Mouse (Mus musculus): ENCODE results near the gene Sdad1.

Sdad1 gene

DNA sequence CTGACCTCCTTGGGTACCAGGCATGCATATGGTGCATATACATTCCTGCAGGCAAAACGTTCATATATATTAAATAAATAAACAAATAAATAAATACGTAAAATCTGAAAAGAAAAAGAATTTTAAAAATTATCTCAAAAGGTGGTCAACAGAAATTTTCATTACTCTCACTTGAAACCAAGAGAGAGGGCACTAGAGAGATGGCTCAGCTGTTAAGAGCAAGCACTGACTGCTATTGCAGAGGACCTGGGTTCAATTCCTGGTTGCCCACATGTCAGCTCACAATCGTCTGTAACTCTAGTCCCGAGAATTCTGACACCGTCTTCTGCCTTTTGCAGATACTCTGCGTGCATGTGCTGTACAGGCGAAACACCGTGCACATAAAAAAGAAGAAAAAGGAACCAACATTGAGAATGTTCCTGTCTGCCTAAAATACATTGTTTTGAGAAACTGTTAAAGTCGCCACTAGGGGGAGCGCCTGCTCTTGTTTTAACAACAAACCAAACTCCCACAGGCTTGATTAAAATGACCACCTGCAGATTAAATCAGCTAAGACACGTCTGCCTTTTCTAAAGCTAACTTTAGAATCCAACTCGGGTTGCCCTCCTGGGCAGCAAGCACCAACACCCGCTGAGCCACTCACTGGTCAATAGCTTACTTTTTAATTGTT is 1.9 kb upstream of the Sdad1 start:
- peak; percentile 83 for DNase-seq (ENCODE audit: low read depth, low spot score)

DNA sequence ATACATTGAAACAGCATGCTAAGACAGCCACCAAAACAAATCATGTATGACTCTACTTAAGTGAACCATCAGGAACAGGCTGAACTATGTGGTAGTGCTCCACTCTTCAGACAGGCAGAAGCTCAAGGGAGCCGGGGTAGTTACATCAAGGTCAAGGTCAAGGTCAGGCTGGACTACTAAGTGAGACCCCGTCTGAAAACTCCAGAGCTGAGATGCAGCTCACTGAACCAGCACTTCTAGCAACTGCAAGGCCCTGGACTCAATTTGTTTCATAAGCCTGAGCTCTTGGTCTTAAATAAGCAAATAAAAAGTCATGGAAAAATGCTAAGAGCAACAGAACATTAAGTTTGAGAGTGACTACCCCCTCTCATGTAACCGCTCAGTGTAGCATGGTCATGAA is 6.0 kb downstream of the Sdad1 start:
- no peak for DNase-seq (ENCODE audit: low read depth, low spot score)

DNA sequence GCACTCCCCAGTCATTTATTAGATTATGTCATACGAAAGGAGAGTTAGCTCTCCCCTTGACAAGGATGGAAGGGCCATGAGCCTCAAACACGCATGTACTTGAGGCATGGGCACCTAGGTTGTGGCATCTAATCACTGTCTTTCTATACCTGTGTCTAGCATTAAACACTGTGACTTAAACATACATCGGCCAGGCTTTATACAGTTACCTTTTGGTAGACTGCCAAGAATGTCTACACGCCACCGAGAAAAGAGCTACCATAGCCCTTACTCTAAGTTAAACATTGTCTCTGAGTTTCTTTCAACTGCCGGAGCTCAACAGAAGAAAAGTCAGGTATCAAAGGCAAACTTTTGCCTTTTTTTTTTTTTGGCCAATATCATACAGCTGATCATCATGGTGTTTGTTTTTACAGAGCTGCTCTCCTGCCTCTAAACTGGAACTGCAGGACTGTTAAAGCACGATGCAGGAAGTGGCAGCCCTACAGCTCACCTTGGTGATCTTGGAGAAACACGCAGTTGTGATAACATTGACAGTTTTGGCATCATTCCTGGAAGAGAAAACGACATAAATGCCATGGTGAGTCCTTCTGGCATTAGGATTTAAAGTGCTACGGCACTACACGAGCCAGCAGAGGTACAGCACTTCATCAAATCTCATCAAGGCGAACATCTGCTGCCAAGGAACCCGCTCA is 8.0 kb downstream of the Sdad1 start:
- no peak for DNase-seq (ENCODE audit: low read depth, low spot score)

DNA sequence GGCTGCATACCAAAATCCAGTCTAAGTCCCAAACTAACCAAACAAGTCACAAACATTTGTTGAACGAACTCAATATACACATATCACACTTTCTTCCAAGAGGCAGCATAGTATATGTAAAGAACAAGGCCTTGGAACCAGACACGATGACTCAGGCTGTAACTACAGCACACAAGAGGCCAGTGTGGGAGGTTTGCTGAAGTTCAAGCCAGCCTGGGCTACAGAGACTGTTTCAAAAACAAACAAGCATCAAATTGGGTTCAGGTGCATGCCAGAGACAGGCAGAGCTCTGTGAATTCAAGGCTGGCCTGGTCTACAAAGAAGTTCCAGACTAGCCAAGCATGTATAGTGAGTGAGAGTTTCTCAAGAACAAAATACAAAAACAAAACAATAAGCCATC is 15.8 kb downstream of the Sdad1 start:
- DNase-seq (ENCODE audit: low read depth, low spot score) = no peak

DNA sequence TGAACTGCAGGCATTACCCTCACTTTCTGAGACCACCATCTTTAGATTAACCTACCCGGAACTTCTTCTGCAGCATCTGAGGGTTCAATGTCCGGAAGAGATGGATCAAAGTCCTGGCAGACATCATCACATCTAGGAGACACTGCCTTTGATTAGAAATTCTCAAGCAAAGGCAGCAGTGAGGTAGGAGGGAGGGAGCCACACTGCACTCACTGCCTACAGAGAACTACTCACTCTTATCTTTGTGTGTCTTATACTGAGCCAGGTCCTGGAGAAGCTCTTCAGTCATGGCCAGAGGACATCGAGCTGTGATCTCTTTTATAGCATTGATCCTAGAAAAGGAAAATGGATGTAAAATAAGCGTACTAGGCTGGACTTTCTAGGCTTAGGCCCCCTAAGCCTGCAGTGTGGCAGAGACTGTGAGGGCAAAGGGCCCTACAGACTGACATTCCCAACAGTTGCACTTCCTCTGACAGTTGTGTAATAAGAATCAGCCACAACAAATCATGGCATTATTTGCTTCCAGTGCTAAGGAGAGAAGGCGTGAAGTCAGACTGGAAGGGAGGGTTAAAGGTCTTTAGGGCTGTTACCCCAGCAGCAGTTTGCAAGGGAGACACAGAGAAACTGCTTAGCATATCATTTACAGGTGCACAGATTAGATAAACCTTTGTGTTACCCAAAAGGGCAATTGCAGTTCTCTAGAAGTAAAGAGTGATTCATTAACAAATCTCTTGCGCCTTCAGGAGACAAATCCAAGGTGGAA is 18.4 kb downstream of the Sdad1 start:
- no peak for DNase-seq (ENCODE audit: low read depth, low spot score)

DNA sequence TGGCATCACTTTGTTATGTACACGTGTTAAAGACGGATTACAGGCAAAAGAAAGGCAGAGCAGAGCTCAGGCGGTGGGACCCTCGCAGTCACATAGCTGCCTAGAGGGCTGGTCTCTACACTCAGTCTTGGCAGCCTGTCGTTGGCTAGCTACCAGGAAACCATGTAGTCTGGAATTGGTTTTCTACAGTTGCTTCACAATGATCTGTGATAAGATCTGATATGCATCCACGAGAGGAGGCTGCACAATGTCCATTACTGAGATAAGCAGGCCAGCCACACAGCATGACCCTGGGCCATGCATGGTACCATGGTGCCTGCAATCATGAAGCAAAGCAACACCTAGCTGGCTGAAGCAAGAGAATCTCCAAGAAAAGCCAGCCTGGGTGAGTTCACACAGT is 22.4 kb downstream of the Sdad1 start:
- DNase-seq (ENCODE audit: low read depth, low spot score) = no peak

DNA sequence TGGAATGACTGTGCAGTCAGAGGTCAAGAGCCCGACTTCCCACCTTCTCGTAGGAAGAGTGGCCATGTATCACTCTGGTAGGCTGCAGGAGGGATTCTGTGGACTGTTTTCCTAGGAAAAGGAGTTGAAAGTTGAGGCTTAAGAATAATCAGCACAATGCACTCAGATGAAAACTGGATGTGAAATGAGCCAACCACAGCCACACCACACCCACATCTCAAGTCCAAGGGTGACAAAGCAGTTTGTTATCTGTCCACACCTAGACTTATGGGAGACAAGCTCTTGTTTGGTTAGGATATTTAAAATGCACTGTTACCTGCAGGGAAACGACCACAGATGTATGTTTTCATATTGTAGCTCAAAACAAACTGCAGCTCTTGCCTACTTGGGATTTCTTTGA is 27.2 kb downstream of the Sdad1 start:
- no peak for DNase-seq (ENCODE audit: low read depth, low spot score)

DNA sequence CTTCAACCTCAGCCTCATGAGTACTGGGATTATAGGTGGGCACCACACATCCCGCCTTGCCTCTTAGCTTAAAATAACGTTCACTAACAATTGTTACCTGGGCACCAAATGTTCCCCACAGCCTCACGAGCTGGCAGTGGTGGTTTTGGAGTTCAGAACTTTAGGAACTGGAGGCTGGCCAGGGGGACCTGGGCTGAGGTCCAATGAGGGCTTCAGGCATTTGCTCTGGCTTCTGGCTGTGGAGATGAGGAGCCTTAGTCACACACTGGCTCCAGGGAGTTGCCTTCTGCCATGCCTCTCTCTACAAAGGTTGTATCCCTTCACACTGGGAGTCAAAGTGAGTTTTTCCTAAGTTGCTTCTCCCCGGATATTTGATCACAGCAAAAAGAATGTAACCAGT is 27.7 kb downstream of the Sdad1 start:
- DNase-seq (ENCODE audit: low read depth, low spot score) = no peak

DNA sequence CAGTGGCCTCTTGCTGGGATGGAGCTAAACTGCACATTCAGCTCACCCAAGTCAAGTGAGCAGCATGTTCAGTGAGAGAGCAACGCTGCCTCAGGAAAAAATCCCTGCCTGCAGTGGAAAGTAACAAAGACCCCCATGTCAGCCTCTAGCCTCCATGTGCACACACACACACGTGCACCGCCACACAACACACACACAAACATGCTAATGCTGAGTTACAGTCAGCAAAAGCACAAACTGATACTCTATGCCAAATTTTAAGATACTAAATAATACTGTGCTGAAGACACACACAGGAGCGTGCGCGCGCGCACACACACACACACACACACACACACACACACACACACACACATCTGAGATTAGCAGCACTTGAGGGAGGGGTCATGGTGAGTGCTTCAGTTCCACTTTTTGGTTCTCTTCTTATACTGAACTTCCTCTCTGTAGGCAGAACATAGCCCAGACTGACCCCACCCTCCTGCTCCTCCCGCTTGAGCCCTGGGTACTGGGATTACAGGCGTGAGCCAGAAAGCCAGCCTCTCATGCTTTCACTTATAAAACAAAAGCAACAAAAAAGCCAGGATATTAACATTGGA is 31.2 kb downstream of the Sdad1 start:
- no peak for DNase-seq (ENCODE audit: low read depth, low spot score)

DNA sequence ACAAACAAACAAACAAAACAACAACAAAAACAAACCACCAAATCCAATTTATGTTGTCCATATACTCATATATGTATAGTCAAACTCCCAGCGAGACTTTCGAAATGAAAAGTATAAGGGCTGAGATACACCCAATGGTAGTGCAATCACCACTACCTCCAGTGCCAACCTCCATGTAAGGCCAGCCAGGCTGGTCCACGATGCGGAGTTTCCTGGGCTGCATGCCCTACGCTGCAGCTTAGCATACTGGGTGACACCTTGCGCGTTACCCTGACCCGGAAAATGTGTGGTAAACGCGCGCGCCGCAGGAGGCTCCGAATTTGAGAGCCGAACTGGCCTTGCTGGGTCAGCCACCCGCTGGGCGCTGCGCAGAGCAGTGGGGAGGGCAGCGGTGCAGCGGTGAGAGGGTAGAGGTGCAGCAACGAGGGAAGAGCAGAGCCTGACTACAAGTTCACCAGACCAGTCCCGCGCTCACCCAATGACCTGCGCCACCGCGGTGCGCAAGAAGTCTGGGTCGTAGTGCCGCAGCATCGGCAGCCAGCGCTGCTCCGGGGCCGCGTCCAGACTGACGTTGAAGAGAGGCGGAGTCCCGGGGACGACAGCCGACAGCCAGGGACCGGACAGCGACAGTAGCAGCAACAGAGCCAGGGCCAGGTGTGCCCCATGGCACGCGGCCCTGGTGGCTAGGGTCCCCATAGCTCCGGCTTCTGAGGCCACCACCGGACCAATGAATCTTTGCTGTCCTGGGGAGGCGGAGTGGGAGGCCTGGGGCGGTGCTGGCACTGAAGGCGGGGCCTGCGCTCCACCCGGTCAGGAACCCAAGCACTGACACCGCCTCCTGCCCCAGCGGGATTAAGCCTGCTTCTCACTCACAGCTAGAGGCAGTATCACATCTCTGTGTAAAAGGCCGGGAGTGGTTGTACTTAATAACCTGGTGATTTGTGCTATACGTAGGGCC is 32.6 kb downstream of the Sdad1 start, which contains the start of gene Naaa:
Gene Naaa (minus strand): TSS at position 734 of the 958 bp plus-strand sequence.
- peak; percentile 75 for DNase-seq (ENCODE audit: low read depth, low spot score)

DNA sequence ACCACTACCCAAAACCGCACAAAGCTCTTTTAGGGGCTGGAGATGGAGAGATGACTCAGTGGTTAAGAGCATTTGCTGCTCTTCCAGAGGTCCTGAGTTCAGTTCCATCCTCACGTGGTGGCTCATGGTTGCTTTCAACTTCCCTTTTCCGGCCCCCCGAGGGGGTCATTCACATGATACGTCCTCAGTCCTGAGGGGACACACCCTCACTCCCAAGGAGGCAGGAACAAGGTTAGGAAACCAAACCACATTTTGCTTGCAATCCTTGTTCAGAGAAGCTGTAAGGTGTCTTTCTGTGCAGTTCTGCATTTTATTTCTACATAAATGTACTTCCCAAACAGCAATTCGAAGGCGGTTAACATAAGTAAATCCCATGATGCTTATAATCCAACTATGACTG is 39.8 kb downstream of the Sdad1 start:
- DNase-seq (ENCODE audit: low read depth, low spot score) = no peak

DNA sequence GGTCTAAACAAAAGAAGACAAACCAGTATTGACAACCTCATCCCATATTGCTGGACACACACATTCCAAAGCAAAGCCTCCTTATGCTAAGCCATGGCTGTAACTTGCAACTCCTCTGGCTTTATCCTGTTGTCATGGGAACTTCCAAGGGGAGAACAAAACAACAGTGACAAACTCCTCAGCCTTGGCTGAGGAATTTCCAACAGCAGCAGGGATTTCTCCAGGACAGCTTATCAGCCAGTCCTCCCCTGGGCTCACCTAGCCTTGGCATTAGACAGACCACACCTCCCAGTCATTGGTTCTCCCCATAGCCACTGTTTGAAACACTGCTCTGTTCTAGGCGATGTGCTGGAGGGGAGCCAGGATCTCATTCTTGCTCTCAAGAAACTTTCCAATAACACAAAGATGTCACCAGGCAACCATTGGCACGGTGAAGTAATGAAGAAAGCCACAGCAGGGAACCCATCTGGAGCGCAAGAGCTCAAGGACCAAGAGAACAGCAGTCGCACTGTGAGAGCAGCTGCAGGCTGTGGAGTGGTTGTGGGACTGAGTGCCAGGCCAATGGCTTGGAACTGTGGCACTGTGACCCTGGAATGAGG is 46.4 kb downstream of the Sdad1 start:
- DNase-seq (ENCODE audit: low read depth, low spot score) = no peak

DNA sequence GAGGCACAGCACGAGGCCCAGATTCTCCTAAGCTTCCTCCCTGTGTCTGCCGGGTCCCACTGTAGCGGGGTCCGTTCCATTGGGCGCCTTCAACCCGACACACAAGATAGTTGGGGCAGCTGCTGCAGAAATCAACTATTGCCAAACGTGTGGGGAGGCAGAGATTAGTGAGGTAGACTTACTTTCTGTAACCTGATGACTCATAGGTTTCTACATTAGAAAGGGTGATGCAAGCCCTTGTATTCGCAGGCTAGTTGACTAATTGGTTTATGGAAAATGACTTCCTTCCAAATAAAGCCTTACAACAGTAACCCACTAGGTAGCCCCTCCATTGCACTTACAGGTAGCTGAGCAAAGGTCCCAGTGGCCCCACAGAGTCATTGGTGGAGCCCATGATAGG is 47.6 kb downstream of the Sdad1 start:
- no peak for DNase-seq (ENCODE audit: low read depth, low spot score)

DNA sequence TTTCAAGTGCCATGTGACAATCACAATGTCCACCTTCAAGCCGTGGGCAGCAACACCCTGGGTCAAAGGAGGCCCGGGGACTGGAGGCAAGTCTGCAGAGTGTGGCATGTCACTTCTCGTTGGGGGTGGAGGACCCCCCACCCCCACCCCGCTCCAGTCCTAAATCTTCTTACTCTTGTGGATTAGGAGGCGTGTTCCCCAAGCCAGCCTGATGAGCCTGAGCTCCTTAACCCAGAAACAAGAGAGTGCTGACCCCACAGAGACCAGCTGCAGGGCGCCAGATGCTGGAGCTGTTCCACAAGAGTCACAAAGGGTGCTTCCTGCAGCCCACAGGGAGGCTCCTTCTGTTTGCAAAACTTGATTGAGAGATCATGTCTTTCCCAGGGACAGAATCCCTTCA is 54.1 kb downstream of the Sdad1 start, which contains the start of gene Ppef2:
Gene Ppef2 (minus strand): TSS at position 61 of the 400 bp plus-strand sequence.
- no peak for DNase-seq (ENCODE audit: low read depth, low spot score)

DNA sequence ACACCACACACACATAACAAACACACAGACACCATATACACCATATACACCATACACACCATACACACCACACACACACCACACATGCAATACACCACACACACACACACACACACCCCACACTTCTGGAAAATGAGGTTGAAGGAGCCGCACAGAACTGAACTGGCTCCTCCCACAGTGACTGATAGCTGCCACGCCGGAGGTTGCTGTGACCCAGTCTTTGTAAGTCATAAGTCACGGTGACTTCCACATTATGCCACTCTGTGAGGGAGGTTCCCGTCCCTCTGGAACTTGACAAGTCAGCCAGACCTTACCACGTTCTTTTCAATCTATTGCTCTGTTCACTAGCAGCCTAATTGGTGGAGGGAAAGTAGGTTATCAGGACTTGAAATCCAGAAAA is 55.8 kb downstream of the Sdad1 start:
- DNase-seq (ENCODE audit: low read depth, low spot score) = no peak

DNA sequence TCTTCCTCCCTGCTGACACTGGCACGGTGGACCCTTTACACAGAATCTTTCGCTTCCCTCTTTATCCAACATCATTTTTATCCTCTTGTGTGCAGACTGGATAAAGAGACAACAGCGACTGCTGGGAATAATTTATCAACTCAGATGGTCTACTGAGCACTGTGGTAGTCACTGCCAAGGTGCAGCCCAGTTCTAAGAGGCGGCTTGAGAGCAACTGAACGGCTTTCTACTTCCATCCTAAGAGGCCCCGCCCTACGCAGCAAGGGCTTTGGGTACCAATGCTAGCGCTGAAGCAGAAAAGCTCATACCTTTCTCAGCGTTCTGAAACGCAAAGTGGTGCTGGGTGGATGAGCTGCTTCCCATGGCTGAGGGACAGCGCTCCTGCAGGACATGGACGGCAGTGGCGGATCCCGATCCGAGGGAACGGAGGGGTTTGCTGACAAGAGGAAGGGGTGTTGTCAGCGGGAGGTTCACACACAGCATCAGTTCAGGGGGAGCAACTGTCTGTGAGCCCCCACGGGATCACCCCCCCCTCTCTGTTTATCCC is 57.4 kb downstream of the Sdad1 start:
- peak; percentile 79 for DNase-seq (ENCODE audit: low read depth, low spot score)

DNA sequence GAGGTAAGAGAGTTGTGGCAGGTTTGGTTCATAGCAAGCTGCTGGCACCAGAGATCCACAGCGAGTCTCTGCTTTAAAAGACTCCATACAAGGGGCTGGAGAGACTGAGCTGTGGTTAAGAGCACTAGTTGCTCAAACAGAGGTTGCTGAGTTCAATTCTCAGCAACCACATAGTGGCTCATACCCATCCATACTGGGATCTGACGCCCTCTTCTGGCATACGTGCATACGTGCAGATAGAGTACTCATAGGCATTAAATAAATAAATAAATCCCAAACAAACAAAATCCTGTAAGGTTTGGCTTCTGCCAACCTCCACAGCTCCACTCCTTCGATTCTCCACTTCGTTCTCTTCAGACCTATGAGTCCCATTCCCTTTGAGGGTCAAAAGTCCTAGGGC is 58.2 kb downstream of the Sdad1 start:
- DNase-seq (ENCODE audit: low read depth, low spot score) = peak; percentile 46

DNA sequence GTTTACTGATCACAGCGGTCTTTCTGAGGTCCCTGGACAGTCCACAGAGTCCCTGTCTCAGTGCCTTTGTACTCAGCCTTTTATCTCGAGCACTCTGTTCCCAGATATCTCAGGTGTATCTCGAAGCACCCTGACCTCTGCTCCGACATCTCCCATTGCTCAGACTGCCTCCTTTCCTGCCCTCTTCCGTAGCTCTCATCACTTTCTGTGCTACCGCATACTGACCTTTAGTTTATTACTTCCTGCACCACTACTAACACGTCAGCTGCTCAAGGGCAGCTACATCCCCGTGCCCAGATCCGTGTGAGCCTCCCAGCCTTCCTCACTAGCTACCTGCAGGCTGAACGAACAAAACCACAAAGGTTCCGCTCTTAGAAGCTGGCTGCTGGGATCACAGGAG is 61.7 kb downstream of the Sdad1 start:
- DNase-seq (ENCODE audit: low read depth, low spot score) = peak; percentile 29

DNA sequence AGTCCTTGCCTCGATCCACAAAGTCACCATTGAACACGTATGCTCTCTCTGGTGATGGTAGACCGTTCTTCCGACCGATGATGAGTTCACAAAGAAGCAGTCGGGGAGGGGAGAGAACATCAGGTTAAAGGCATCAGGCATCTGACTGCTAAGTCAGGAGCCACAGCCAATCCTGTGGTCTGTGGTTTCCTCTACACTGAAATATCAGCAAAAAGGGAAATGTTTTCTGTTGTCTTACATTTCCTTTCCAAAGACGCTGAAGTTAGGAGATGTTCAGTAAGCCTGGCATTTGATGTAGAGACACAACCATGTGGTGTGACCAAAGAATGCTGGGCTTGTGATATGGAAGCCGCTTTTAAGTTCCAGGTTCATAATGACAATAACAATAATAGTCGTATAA is 64.8 kb downstream of the Sdad1 start:
- DNase-seq (ENCODE audit: low read depth, low spot score) = no peak

DNA sequence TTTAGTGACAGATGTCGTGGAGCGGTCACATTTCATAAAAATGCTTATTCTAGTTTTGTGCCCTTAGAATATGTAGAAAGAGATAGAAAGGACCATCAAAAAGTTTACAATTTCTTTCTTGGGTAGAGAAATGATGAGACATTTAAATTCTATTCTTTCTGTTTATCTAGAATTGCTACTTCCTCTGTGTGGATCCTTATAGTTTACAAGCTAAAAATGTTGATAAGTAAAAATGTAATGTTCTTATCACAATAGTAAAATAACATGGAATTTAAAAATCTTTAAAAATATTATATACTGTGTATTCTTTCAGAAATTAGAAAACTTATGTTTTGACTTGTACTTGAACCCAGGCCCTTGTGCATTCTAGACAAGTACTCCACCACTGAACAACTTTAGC is 65.4 kb downstream of the Sdad1 start:
- no peak for DNase-seq (ENCODE audit: low read depth, low spot score)
